Mouse (Mus musculus): Measurements from ENCODE around the gene Zfp445. TPM values are rescaled to one million over a fixed set of nuclear protein-coding genes. Genes with fewer than 3 reads are reported as not detected.

The Zfp445 gene
- polyA plus RNA-seq, 1 experiment from 2014 or later, result 60.3 TPM

- WGBS, result 6% methylated on average over 42 of the region's 42 CpGs
- H3K9me3 ChIP-seq (replicated peaks), result no peaks in the 10 kb centered on the region
- peak; percentile 98 for ATAC-seq (ENCODE audit: insufficient number of reproducible peaks, low FRiP score)
- peak within 1 kb of the TSS; percentile 92 for H3K9ac ChIP-seq
- H3K4me2 ChIP-seq, result peak within 1 kb of the TSS; percentile 97
- peaks cover 20% of the 10 kb centered on the region for H3K4me1 ChIP-seq (replicated peaks)
- H3K27ac ChIP-seq (ENCODE audit: poor library complexity, severe bottlenecking), result peak within 1 kb of the TSS; percentile 89
- H3K27me3 ChIP-seq (replicated peaks), result 0 out of 2 replicates have a peak, but pooled peaks cover under 1% of the 10 kb centered on the region
- H3K36me3 ChIP-seq, result no peaks in the 10 kb centered on the region
- H3K4me3 ChIP-seq, result peak within 1 kb of the TSS; percentile 77
Observed at GRCm38 (mm10) chr9:122805053-122805844, 60.6 kb downstream of the Zfp445 start, which contains the start of gene Tcaim. TSS of gene Tcaim (plus strand) at chr9:122805539.

Other genes starting within 250 kb of the Zfp445 start
- not detected in 2 replicates for gene Topaz1, start 118.7 kb downstream of the Zfp445 start, polyA plus RNA-seq (2016; fragmentation: Nextera tagmentation; extraction: Ambion mirVana)
- 4.6 and 5.5 TPM in 2 replicates for gene Tcaim, start 60.5 kb downstream of the Zfp445 start, polyA plus RNA-seq (2016; fragmentation: Nextera tagmentation; extraction: Ambion mirVana)
- gene Gm35549, start 22.0 kb downstream of the Zfp445 start, polyA plus RNA-seq (2016; fragmentation: Nextera tagmentation; extraction: Ambion mirVana), result 0.58 TPM in 1 of 2 replicates, not detected in the other
- gene Zkscan7, start 19.7 kb upstream of the Zfp445 start, polyA plus RNA-seq (2016; fragmentation: Nextera tagmentation; extraction: Ambion mirVana), result 2.5 and 2.8 TPM in 2 replicates
- 12.0 and 14.0 TPM in 2 replicates for gene Zfp105, start 57.1 kb upstream of the Zfp445 start, polyA plus RNA-seq (2016; fragmentation: Nextera tagmentation; extraction: Ambion mirVana)
- gene 1110059G10Rik, start 85.0 kb upstream of the Zfp445 start, polyA plus RNA-seq (2016; fragmentation: Nextera tagmentation; extraction: Ambion mirVana), result 21.8 and 23.2 TPM in 2 replicates
- 27.5 and 32.6 TPM in 2 replicates for gene Kif15, start 85.0 kb upstream of the Zfp445 start, polyA plus RNA-seq (2016; fragmentation: Nextera tagmentation; extraction: Ambion mirVana)
- gene Tmem42, start 155.3 kb upstream of the Zfp445 start, polyA plus RNA-seq (2016; fragmentation: Nextera tagmentation; extraction: Ambion mirVana), result 16.8 and 18.7 TPM in 2 replicates
- 0.33 and 0.60 TPM in 2 replicates for gene Tgm4, start 168.7 kb upstream of the Zfp445 start, polyA plus RNA-seq (2016; fragmentation: Nextera tagmentation; extraction: Ambion mirVana)
- gene Zdhhc3, start 247.2 kb upstream of the Zfp445 start, polyA plus RNA-seq (2016; fragmentation: Nextera tagmentation; extraction: Ambion mirVana), result 62.2 and 64.5 TPM in 2 replicates
- gene Exosc7, start 247.2 kb upstream of the Zfp445 start, polyA plus RNA-seq (2016; fragmentation: Nextera tagmentation; extraction: Ambion mirVana), result 69.6 and 71.3 TPM in 2 replicates

Measured in heart, embryonic 12.5 days (tissue).